Mouse (Mus musculus): ENCODE measurements around the gene Slc35g3. TPM values are rescaled to one million over a fixed set of nuclear protein-coding genes. Genes with fewer than 3 reads are reported as not detected.

The Slc35g3 gene
- total RNA-seq, 2 experiments from 2014 or later: not detected

- no peak for ATAC-seq (replicated peaks; ENCODE audit: poor library complexity)
Observed at GRCm38 (mm10) chr11:69787306-69787705, 25.5 kb upstream of the Slc35g3 start.

- ATAC-seq (replicated peaks; ENCODE audit: poor library complexity): peak; percentile 96
Observed at GRCm38 (mm10) chr11:69784793-69785272, 23.1 kb upstream of the Slc35g3 start.

- no peak for ATAC-seq (replicated peaks; ENCODE audit: poor library complexity)
Observed at GRCm38 (mm10) chr11:69781828-69782227, 20.1 kb upstream of the Slc35g3 start.

GRCm38 (mm10) chr11:69778985-69779384 lies 17.2 kb upstream of the Slc35g3 start:
- no peak for ATAC-seq (replicated peaks; ENCODE audit: poor library complexity)

- no peak for ATAC-seq (replicated peaks; ENCODE audit: poor library complexity)
Observed at GRCm38 (mm10) chr11:69778258-69778982, 16.7 kb upstream of the Slc35g3 start.

GRCm38 (mm10) chr11:69777504-69778257 lies 15.9 kb upstream of the Slc35g3 start:
- ATAC-seq (replicated peaks; ENCODE audit: poor library complexity): no peak; the same call in 1 of the 2 replicates

- no peak for ATAC-seq (replicated peaks; ENCODE audit: poor library complexity)
Observed at GRCm38 (mm10) chr11:69776488-69776887, 14.7 kb upstream of the Slc35g3 start.

GRCm38 (mm10) chr11:69775716-69776115 lies 13.9 kb upstream of the Slc35g3 start:
- ATAC-seq (replicated peaks; ENCODE audit: poor library complexity): no peak

- ATAC-seq (replicated peaks; ENCODE audit: poor library complexity): no peak
Observed at GRCm38 (mm10) chr11:69774961-69775360, 13.2 kb upstream of the Slc35g3 start.

- no peak for ATAC-seq (replicated peaks; ENCODE audit: poor library complexity)
Observed at GRCm38 (mm10) chr11:69767625-69767909, 5.8 kb upstream of the Slc35g3 start.

- ATAC-seq (replicated peaks; ENCODE audit: poor library complexity): no peak
Observed at GRCm38 (mm10) chr11:69766872-69767624, 5.3 kb upstream of the Slc35g3 start.

- peak; percentile 87 for ATAC-seq (replicated peaks; ENCODE audit: poor library complexity)
Observed at GRCm38 (mm10) chr11:69766126-69766609, 4.4 kb upstream of the Slc35g3 start.

GRCm38 (mm10) chr11:69765221-69766125 lies 3.7 kb upstream of the Slc35g3 start, which contains the start of gene Zbtb4:
Zbtb4 (plus strand) TSS chr11:69765912.
- ATAC-seq (replicated peaks; ENCODE audit: poor library complexity): 0 out of 2 replicates have a peak, but pooled peaks have one; percentile 9

GRCm38 (mm10) chr11:69763551-69763950 lies 1.8 kb upstream of the Slc35g3 start:
- no peak for ATAC-seq (replicated peaks; ENCODE audit: poor library complexity)

- ATAC-seq (replicated peaks; ENCODE audit: poor library complexity): no peak
Observed at GRCm38 (mm10) chr11:69760901-69761200, 917 bp downstream of the Slc35g3 start.

- ATAC-seq (replicated peaks; ENCODE audit: poor library complexity): no peak
Observed at GRCm38 (mm10) chr11:69760160-69760900, 1.4 kb downstream of the Slc35g3 start.

GRCm38 (mm10) chr11:69758971-69759721 lies 2.6 kb downstream of the Slc35g3 start:
- ATAC-seq (replicated peaks; ENCODE audit: poor library complexity): peak; percentile 57

GRCm38 (mm10) chr11:69758478-69758970 lies 3.2 kb downstream of the Slc35g3 start, which contains the start of gene Polr2a:
Polr2a (minus strand) TSS chr11:69758637.
- ATAC-seq (replicated peaks; ENCODE audit: poor library complexity): peak; percentile 72

- peak; percentile 57 for ATAC-seq (replicated peaks; ENCODE audit: poor library complexity)
Observed at GRCm38 (mm10) chr11:69758090-69758456, 3.7 kb downstream of the Slc35g3 start.

Data from megakaryocyte progenitor cell, adult 5-6 weeks (primary cell).